Mouse (Mus musculus) ovary, postnatal 36 days (tissue): ENCODE data around the gene Rab37.
A peak's percentile ranks its signal among the peaks of the same experiment; 100 is the strongest.

ENCODE experiments used
- DNase-seq: peaks from one replicate; pipeline ENCODE4 v3.0.0; 2022; ENCODE audit warnings: low spot score, mixed read lengths

The Rab37 gene

DNA sequence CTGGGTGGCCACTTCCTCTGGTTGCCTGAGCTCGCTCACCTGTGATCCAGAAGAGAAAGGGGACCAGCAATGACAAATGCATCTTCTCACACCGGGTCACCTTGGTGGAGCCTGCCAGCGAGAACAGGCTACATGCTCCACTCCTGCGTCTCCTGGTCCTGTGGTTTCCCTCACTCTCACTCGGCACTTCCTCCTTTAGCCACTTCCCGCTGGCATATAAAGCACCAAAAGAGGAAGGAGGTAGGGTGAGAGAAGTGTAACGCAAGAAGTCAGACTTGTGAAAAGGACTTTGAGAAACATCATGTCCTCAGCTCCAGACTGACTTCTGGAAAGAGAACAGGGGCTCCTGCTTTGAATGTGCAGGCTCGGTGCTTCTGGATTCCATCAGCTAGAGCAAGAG, 42.6 kb downstream of the Rab37 start, which contains the start of gene Cd300lf:
Cd300lf (minus strand) TSS at position 193 of the 400 bp plus-strand sequence.
- no peak for DNase-seq

DNA sequence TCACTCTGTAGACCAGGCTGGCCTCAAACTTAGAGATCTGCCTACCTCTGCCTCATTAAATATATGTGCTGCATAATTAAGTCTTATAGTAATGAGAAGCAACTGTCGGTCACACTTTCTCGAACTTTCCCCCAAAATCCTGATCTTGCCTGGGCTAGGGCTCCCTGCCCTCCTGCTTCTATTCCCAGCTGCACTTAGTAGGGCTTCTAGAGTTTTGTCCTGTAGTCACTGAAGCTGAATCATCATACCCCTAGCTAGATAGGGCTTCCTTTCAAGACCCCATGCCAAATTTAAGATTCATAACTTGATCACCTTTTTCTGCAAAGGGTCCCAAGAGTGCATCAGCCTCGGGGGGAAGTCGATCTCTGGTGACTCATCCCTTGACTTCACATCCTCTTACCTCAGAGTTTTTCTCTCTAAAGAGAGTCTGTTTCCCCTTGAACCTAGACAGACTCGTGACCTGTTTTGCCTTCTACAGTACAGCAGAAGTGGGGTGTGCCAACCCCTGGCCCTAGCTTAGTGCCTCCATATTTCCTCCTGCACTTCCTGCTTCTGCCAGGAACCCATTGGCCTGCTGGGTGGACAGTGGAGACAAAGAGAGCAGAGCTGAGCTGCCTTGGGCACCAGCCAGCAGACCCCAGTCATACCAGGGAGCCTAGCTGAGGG, 47.5 kb downstream of the Rab37 start:
- no peak for DNase-seq

DNA sequence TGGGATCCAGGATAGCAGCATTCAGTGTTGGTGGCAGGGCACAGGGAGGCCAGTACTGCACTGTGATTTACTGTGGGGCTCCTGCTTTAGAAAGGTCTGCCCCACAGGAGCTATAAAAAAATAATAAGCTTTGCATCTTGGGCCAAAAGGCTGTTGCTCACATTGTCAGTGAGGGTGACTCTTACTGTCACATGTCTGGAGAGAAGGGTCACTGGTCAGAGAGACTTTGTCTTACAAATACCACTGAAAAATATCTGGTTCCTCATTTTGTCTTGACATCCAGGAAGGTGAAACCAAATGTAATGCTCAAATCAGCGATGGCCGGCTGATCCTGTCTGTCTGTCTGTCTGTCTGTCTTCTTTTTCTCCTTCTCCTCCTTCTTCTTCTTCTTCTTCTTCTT, 50.7 kb downstream of the Rab37 start:
- no peak for DNase-seq

DNA sequence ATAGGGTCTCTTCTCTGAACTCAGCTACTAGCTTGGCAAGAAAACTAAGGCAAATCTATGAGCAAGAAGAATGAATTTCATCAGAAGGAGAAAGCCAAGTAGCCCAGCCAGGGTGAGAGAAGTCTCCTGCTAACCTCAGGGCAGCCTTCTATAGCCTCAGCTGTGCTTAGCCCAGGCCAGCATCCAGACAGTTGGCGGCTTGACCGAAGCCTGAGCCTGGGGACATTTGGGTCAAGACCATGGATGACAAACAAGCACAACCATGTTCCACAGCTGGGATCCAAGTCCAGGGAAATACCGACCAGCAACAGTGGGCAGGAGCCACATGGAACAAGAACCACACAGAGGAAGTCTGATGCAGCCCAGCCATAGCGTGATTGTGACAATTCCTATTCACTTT, 56.6 kb downstream of the Rab37 start:
- no peak for DNase-seq

DNA sequence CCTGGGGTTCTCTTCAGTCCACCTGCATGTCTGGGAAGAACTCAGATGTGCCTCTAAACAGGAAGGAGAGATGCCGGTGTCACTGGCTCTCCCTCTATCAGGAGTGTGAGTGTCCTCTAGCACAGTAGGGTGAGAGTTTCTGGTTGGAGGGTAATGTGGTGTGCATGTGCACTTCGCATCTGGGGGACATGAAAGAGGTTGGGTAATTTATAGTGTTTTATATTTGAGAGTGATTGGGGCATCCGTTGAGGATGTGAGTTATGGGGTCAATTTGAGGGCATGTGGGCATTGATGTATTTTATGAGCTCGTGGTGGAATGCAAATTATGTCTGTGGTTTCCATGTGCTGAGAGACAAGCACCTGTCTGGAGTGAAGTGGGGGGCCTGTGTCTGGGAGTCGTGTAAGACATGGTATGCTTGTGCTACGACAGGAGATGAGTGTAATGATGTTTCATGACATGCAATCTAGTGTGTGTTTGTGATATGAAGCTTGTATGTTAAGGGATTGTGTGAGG, 59.6 kb downstream of the Rab37 start:
- no peak for DNase-seq

DNA sequence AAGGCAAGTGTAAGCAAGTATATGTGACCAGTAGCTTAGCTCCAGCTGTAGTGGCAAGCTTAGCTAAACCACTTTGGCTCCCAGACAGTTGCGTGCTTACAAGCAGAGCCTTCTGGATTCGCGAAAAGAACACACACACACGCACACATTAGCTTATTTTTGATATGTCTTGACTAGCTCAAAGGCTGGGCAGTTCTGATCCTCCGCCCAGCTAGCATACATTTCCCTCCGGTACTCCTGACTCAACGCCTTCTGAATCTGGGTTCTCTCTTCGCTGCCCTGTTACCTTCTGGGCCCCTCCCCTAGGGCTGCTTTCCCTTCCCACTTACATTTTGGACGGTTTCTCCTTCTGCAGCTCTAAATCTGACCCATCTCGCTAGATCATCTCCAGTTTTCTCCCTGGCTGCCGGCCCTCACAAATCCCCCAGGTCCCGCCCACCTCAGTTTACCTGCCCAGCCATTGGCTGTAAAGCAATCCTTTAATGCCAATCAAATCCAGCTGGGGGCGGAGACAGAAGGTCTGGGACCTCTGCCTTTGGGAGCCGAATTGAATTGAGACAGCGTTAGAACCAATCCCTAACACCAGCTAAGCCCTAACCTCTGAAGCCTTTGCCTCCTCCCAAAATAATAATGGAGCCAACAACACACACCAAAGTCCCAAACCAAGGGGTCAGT, 60.7 kb downstream of the Rab37 start:
- DNase-seq: peak; percentile 54

DNA sequence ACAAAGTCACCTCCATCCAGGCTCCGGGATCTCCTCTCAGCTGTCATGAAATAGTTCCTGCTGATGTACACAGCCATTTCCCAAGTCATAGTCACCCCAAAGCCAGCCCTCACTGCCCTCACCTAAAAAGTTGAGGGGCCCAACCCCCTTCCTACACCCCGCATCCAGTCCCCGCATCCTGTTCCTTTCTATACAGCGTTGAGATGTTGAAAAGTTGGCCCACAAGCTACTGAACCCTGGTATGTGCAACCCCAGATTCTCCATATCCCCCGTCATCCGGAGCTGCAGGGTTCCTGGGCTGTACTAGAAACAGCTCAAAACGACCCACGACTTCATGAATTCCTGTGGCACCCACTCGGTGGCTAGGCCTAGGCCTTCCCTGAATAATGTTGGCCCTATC, 61.9 kb downstream of the Rab37 start:
- DNase-seq: no peak

DNA sequence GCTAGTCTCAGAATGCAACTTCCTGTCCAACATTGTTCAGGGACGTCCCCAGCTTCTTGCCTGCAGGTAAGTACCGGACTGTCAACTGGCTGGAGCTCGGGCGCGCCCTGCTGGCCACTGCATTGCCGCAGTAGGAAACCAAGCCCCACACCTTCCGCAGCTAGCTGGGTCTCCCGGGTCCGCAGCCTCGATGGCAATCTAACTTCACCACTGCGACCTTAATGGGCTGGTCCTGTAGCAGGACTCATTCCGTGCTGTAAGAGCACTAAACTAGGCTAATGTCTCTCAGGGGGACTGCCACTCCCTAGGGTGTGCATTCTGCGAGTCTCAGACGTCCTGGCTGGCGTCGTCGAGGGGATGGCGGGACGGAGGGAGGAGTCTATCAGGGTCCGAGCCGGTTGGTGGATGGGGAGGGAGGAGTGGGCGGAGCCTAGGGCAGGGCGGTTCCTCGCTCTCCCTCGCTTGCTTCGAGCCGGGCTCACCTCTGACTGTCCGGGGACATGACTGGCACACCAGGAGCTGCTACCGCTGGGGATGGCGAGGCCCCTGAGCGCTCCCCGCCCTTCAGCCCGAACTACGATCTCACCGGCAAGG, 62.6 kb downstream of the Rab37 start:
- DNase-seq: peak; percentile 73

DNA sequence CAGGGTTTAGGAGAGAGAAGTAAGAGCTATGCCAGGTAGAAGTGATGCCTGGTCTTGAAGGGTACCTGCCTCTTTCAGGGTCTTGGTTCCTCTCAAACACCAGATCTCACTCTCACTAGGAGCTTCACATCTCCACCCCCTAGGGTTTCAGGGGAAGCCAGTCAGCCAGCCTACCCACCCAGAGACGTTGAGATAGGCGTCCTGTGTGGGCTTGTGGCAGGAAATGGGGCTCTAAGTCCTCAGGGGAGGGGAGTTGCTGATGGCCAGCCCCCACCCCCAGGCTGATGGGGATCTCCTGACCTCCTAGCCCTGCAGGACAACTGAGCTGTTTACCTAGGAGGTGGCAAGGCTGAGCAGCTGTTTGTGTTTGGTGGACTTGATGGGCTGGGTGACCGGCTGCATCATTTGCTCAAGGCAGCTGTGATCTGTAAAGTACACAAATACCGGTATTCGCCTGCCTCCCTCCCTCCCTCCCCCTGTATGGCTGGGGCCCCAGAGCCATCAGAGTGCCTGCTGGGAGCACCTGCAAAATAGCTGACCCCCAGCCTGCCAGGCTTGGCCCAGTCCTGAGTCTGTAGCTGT, 63.9 kb downstream of the Rab37 start:
- DNase-seq: no peak

DNA sequence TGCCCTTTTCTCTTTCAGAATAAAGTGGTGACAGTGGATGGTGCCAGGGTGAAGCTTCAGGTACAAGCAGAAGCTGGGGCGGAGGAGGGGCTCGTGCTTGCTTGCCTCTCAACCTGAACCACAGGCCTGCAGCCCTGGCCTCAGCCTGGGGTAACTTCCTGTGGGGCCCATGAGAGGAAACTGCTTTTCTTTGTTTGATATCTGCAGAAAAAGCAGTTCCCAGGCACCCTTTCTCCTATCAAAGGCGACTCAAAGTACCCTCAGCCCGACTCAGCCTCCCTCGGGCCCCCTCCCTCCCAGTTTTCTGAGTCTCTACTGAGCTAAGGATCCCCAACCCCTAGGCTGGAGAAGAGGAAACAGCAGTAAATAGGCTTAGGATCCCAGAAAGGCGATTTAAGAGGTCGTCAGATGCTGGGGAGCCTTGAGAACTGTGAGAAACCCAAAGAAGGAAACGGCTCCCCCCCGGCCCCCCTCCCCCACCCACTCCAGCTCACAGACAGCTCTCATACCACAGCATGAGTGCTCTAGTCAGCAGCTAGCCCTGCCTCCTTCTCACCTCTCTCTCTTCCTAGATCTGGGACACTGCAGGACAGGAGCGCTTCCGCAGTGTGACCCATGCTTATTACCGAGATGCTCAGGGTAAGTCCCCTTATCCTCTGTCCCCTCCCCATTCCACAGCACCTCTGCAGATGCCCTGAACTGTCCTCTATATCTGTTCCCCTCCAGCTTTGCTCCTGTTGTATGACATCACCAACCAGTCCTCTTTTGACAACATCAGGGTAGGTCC, 66.9 kb downstream of the Rab37 start:
- no peak for DNase-seq

DNA sequence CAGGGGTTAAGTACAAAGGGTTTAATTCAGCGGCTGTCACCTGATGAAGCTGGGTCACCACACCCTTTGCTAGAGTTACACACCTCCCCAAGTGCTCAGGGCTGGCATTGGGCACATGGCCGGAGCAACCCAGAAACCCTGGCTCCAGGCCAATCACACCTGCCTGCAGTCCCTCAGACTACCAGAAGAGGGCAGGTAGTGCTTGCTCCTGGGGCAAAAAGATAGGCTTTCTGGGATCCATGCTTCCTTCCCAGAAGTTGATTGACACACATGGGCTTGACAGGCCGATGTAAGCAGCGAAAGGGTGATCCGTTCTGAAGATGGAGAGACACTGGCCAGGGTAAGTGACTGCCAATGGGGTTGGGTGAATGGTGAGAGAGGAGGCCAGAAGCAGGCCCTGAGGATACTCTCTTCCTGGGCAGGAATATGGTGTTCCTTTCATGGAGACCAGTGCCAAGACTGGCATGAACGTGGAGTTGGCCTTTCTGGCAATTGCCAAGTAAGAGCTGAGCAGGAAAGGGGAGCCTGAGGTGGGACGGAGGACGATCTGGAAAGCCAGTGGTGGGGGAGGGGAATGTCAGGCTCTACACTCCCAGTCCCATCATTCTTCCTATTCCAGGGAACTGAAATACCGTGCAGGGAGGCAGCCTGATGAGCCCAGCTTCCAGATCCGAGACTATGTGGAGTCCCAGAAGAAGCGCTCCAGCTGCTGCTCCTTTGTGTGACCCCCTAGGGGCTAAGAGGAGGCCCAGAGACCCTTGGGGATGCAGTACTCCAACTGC, 69.0 kb downstream of the Rab37 start:
- DNase-seq: peak; percentile 78

DNA sequence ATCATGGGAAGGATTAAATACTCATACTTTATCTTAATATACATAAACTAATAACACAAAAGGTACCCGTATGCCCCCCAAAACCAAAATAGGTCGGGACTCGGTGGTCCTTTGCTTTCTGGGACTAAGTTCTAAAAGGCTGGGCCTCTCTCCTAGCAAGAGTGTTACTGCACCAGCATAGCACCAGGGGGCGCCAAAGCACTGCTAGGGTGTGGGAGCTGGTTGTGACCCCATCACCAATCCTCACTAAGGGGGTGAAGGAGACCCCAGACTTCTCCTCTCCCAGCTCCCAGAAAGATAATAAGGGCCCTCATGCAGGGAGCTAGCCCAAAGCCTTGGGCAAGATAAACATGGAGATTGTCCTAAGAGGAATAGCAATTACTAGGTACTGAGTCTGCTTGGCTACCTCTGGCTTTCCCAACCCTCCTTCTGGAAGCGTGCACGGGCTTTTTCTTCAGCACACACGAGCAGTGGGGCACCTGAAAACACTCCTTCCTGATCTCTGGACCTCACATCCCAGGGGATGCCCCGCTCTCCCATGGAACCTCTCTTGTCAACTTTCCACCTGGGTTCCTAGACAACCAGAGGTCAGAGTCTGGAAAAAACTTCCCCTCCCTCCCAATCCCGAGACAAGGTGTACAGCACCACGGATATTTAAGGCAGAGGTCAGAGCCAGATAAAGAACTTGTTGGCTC, 69.8 kb downstream of the Rab37 start:
- peak; percentile 75 for DNase-seq

DNA sequence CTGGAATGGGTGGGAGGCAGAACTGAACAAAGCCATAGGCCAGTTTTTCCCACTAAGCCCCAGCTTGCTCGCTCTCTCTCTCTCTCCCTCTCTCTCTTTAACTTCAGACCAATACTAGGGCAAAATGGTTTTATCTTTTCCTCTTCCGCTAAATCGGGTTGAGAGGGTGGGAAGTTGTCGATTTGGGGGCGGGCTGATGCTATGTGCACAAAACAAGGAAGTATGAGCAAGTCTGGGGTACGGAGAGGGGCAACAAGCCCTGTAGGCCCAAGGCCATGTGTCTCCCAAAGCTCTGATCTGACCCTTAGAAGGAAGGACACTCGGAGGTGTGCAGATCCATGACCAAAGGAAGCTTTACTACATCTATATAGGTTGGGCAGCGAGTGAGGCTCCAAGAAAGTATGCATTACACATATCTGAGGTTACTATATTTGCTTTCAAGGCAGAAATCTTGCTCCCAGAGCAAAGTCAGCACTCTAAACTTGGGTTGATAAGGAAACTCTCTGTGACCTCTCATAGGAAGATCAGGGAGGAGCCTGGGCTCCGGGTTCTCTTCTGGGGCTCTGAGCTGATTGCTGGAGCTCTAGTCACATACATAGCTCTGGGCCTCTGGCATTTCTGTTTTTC, 70.5 kb downstream of the Rab37 start:
- no peak for DNase-seq

DNA sequence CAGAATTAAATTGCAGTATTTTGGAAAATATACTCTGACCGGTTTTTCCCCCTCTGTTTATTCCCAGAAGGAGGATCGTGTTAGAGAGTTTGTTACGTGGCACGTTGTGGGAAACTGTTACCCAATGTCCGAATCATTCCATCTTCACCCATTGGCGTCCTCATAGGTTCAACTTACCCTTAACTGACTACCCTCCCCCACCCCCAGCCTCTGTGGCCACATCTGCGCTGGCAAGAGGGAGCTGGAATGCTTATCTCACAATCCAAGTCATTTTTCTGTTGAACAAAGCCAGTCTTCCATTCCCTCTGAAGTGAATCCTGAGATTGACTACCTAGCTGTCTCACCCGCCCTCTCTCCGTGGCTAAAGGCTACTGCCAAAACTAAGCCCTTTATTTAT, 71.0 kb downstream of the Rab37 start:
- no peak for DNase-seq

DNA sequence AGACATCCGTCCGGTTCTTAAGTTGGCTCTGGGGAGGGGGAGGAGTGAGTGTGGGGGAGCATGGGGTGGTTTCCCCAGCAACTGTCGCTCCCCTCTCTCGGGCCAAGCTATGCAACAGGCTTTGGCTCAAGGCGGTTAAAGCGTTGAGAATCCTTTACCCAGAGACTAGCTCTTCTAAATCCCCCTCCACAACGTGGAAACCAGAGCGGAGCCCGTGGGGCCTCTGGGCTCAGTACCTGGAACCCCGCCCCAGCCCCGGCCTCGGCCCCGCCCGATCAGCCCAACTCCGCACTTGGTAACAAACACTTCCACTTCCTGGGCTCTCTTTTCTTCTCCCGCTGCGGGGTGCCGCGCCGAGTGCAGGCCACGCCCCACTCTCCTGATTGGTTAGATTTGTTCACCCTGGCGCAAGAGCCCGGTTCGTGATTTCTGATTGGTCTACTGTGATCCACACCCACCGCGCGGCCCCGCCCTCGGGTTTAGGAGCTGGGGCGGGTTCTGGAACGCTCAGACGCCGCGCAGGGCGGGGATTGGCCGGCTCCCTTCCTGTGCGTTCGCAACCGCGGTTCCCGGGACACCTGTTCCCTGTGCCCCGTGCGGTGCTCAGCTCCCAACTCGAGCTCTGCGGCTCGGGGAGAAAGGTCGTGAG, 71.7 kb downstream of the Rab37 start, which contains the start of gene Slc9a3r1:
Slc9a3r1 (plus strand) TSS at position 510 of the 649 bp plus-strand sequence.
- DNase-seq: peak; percentile 98

DNA sequence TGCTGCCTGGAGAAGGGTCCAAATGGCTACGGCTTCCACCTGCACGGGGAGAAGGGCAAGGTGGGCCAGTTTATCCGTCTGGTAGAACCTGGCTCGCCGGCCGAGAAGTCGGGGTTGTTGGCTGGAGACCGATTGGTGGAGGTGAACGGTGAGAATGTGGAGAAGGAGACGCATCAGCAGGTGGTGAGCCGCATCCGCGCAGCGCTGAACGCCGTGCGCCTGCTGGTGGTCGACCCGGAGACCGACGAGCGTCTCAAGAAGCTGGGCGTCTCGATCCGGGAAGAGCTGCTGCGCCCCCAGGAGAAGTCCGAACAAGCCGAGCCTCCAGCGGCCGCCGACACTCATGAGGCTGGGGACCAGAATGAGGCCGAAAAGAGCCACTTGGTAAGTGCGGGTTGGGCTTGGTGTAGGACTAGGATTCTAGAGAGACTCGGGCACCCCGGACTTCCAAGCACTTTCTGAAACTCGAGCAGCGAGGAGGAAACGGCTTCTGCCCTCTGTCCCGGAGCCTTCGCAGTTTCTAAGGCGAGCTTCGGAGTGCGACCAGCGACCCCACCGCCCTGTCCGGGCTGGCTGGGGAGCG, 72.4 kb downstream of the Rab37 start:
- DNase-seq: no peak

DNA sequence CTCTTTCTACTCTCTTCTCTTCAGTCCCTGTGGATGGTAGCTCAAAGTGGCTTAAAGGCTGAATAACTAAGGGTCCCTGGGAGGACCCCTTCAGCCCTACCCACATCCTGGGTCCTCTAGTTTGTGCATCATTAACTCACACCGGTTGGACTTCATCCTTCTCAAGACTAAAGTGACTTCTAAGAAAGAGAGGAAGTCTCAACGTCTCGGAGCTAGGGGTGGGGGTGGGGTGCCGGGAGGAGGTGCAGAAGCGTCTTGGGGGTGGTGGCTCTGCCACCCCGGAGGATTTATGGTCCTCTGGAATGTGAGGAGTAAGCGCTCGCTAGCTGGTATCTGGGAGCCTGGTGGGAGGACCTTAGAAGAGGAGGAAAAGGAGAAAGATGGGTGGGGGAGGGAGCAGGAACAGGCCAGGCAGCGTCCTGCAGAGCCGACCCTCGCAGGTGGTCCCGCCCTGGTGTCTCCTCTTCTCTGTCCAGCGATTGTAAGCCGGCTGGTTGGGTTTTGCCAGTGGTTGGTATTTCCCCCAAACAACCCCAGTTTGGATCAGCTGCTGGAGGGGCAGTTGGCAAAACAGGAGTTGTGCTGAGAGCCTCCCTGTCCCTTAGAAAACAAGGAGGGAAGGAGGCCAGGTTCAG, 73.2 kb downstream of the Rab37 start:
- DNase-seq: no peak

DNA sequence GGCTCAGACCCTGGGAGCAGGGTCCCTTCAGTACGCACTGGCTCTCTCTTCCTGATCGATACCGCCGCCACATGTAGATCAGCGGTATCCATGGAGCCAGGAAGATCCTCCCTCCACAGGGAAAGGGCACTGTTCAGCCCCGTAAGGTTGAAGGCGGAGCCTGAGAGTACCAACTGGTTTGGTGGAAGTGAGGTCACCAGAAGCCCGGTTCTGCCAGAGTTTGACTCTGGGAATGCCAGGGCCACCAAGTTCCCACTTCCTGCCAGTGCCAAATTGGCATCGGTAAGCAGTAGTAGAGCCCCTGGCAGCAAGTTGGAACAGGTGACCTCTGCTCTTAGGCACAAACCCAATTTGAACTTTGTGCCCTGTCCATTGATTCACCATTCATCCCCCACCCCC, 73.7 kb downstream of the Rab37 start:
- DNase-seq: no peak

DNA sequence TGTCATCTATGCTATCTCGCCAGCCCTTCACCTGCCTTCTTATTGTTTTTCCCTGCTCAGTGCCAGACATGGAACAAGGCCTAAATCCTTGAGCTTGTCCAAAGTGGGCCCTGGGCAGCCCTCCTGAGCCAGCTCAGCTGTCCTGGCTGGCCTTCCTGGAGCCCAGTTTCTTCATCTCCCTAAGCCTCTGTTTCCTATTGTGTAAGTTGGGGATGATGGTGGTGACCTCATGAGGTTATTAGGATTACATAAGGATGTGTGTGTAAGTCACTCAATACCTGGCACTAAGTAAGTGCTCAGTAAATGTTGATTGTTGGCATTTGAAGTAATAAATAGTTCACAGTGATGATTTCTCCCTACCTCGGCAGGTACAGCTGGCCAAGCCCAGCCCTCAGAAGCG, 75.5 kb downstream of the Rab37 start:
- no peak for DNase-seq
